14 mouse cellular contexts compared by ENCODE assay signal in genomic region chr7:107642586-107643275, GRCm38 (mm10). TPM values are rescaled to one million over a fixed set of nuclear protein-coding genes. Genes with fewer than 3 reads are reported as not detected.
DNase-seq lines count a peak whose midpoint lies in the region; ATAC-seq lines count a peak whose summit lies in the region.
"Had no signal": no experiment of that assay in that cellular context is flagged by ENCODE, and none has a peak within 500 bp of the region (broad histone marks: within the 10 kb centered on the region; RNA-seq: fewer than 3 reads in every experiment).

No protein-coding gene starts in this region.

- no peak overlapping the region for H3K4me2 ChIP-seq in limb, embryonic 15.5 days
- H3K4me2 ChIP-seq in stomach, embryonic 16.5 days (ENCODE audit: low read depth, low read length) = no peak overlapping the region
- H3K4me2 ChIP-seq: heart, embryonic 11.5 days had no signal

- H3K9me3 ChIP-seq in limb, embryonic 15.5 days = no peaks in the 10 kb centered on the region
- H3K9me3 ChIP-seq in stomach, embryonic 16.5 days (replicated peaks; ENCODE audit: control insufficient read depth, low read length) = no peaks in the 10 kb centered on the region

- peak; percentile 25 to 31 for DNase-seq in layer of hippocampus, postnatal 10 days (ENCODE audit: low spot score in 2 of 2)
- DNase-seq in layer of hippocampus, adult 9-11 months = no peak
- DNase-seq in right cerebral cortex, postnatal 14 days = peak; percentile 29
- DNase-seq in right cerebral cortex, postnatal 25 days = no peak
- no peak for DNase-seq in thymus, postnatal 0 days (ENCODE audit: low spot score)

- H3K27ac ChIP-seq in limb, embryonic 15.5 days = no peak overlapping the region
- H3K27ac ChIP-seq in stomach, embryonic 16.5 days (ENCODE audit: low read length) = no peak overlapping the region
- H3K27ac ChIP-seq: liver, embryonic 14.5 days had no signal

- ATAC-seq in limb, embryonic 15.5 days (ENCODE audit: insufficient number of reproducible peaks, low FRiP score, low TSS enrichment, low read depth) = peak; percentile 75; the same call in 1 of the 2 replicates
- peak; percentile 47; the same call in 1 of the 2 replicates for ATAC-seq in stomach, embryonic 16.5 days (ENCODE audit: insufficient read depth, low FRiP score)

- H3K36me3 ChIP-seq in limb, embryonic 15.5 days = no peaks in the 10 kb centered on the region
- H3K36me3 ChIP-seq in stomach, embryonic 16.5 days (ENCODE audit: control insufficient read depth, insufficient read depth, low read length) = no peaks in the 10 kb centered on the region

- H3K4me3 ChIP-seq in limb, embryonic 15.5 days = no peak overlapping the region
- H3K4me3 ChIP-seq in stomach, embryonic 16.5 days (replicated peaks; ENCODE audit: low read length) = no peak overlapping the region

- H3K9ac ChIP-seq in limb, embryonic 15.5 days = no peak overlapping the region
- H3K9ac ChIP-seq in stomach, embryonic 16.5 days (ENCODE audit: low read length) = no peak overlapping the region
- H3K9ac ChIP-seq: liver, embryonic 14.5 days had no signal

- 57% methylated on average over 7 of the region's 7 CpGs for WGBS in limb, embryonic 15.5 days
- WGBS in stomach, embryonic 16.5 days = 60% methylated on average over 7 of the region's 7 CpGs

- no peaks in the 10 kb centered on the region for H3K27me3 ChIP-seq in limb, embryonic 15.5 days
- H3K27me3 ChIP-seq in stomach, embryonic 16.5 days (ENCODE audit: control insufficient read depth, insufficient read depth, low read length) = no peaks in the 10 kb centered on the region

- peaks cover 8% of the 10 kb centered on the region; the same call in 1 of the 2 replicates for H3K4me1 ChIP-seq in limb, embryonic 15.5 days
- no peaks in the 10 kb centered on the region for H3K4me1 ChIP-seq in stomach, embryonic 16.5 days (ENCODE audit: control insufficient read depth, insufficient read depth, low read length)

RNA-seq across cellular contexts. Expression of gene 5330417H12Rik, which starts 17.8 kb away (rescaled TPM):
- not detected for total RNA-seq in layer of hippocampus, postnatal 10 days (2021)
- not detected in 2 replicates for polyA plus RNA-seq in limb, embryonic 15.5 days (2015; fragmentation: Nextera tagmentation; extraction: Ambion mirVana)
- polyA plus RNA-seq in stomach, embryonic 16.5 days (2015; fragmentation: Nextera tagmentation; extraction: Ambion mirVana) = not detected in 2 replicates
- polyA plus RNA-seq in thymus, postnatal 0 days (2015; fragmentation: Nextera tagmentation; extraction: Ambion mirVana) = not detected in 2 replicates
- total RNA-seq: common myeloid progenitor, adult 5-6 weeks; layer of hippocampus, adult 18-20 months; megakaryocyte, adult 5-6 weeks had no signal
- polyA plus RNA-seq: heart, embryonic 11.5 days; intestine, embryonic 14.5 days; liver, embryonic 14.5 days; testis, adult 2 months had no signal

RNA-seq across cellular contexts. Expression of gene Ppfibp2, which starts 47.7 kb away (rescaled TPM):
- total RNA-seq in layer of hippocampus, postnatal 10 days (2021) = 1 to 10 TPM; 3.5 to 4.5 TPM
- polyA plus RNA-seq in limb, embryonic 15.5 days (2015; fragmentation: Nextera tagmentation; extraction: Ambion mirVana) = 18.2 and 21.2 TPM in 2 replicates
- polyA plus RNA-seq in stomach, embryonic 16.5 days (2015; fragmentation: Nextera tagmentation; extraction: Ambion mirVana) = 20.3 and 24.6 TPM in 2 replicates
- polyA plus RNA-seq in thymus, postnatal 0 days (2015; fragmentation: Nextera tagmentation; extraction: Ambion mirVana) = 2.4 and 3.0 TPM in 2 replicates

Comparison
In these comparisons a context has a peak if more than half of its experiments do, and no peak if none do; other contexts are left out.
1. DNase-seq: peak in layer of hippocampus, postnatal 10 days (2 of 2) and right cerebral cortex, postnatal 14 days (single experiment); none in layer of hippocampus, adult 9-11 months (single experiment), right cerebral cortex, postnatal 25 days (single experiment) and thymus, postnatal 0 days (single experiment).